Mouse (Mus musculus) spleen, postnatal 4 days (tissue): Measurements from ENCODE around the gene Smyd2.

Source experiments
- DNase-seq, 2 experiments: peaks; one replicate each; pipeline ENCODE4 v3.0.0; 2022; ENCODE audit warnings: low spot score in 2 of 2

The Smyd2 gene

DNA sequence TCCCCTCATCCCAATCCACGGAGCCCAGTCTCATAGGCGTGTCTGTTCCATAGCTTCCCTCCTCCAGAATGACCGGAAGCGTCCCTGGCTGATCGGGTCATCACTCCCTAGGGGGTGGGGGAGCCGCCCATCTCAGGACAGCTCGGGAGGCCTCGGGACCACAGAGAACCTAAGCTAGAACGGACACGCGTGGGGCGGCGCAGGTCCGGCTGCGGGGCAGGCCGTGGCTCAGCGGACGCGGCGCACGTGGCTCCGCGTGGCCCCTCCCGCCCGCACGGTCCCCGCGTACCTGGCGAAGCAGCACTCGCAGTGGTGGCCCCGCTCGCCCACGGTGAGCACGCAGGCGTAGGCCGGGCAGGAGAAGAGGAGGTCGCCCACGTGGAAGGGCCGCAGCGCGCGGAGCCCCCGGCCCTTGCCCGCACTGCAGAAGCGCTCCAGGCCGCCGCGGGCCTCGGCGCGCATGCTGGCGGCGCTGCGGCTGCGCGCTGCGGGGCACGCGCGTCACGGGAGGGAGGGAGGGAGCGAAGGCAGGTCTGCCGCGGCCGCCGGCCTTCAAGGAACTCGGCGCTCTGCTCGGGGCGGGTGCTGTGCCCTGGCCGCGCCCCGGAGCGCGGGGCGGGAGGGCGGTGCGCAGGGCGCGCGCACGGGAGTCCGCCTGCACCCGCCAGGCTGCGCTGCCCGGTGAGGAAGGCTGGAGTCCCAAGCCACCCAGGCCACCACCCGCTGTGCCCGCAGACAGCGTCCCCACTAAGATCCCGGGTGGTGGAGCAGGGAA lies at the start of gene Smyd2:
TSS of gene Smyd2 (minus strand) at position 546 of the 775 bp plus-strand sequence.
- peak; percentile 44 to 74 for DNase-seq

DNA sequence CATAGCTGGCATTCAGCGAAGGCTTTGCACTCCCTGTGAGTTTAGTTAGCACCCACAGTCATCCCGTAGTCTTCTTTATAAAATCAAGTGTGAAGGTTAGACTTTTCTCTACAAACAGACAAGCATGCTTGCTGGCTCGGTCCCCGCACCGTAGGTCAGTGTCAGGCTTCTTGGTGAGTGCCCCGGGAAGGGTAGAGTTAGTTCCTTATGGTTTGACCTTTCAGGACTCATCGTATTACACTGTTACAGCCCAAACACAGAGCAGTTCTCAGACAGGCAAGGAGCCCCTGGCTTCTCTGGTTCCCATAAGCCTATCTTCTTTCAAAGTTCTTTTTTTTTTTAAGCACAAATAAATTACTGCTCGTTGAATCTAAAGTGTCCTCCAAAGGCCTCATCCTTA lies 48.2 kb upstream of the Smyd2 start:
- DNase-seq = no peak

DNA sequence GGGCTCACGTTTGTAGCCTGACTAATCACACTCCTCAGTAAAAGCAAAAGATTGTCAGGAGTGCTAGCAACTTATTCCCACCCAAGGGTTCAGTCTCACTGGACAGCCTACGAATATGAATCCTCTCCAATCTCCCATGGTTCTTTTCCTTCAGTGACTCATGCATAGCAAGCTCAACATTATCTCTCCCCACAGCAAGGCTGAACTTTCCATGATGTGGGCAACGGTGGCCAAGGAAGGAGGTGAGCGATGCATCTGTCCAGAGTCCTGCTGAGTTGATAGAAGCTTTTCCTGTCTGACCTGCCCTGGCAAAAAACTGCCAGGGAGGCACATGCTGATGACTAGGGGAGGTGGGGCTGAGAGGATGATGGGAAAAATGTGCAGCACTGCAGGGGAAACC lies 45.9 kb upstream of the Smyd2 start:
- DNase-seq = no peak

DNA sequence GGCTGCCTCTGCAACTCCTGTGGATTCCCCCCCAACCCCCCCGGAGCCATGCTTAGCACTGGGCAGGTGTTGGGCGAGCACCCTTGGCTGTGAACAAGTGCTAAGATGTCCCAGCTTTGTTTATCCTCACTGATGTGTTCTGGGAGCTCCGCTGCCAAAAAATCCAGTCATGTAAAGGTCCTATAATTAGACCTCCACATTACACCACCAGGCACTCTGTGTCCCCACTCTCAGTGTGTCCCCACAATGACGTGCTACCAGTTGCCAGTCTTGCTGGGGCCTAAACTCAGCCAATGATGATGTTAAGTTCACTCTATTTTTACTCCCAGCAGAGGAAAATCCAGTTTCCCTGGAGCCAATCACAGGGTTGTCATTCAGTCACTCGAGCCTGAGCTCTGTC lies 38.3 kb upstream of the Smyd2 start:
- DNase-seq = no peak

DNA sequence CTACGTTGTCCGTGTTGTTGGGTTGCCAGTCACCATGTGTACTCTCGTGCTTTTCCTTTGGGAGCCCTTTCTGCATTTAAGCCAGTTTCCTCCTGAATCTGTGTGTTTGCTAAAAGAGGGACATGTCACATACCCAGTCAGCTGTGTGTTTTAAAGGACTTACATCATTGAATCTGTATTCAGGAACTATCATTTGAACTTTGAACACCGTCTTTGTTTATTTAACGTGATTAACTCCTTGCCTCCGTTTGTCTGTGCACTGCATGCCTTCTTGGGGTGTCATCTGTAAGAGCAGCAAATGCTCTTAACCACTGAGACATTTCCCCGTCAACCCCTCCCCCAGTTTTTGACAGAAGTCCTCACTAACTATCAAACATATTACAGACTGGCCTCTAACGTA lies 37.6 kb upstream of the Smyd2 start:
- DNase-seq = no peak

DNA sequence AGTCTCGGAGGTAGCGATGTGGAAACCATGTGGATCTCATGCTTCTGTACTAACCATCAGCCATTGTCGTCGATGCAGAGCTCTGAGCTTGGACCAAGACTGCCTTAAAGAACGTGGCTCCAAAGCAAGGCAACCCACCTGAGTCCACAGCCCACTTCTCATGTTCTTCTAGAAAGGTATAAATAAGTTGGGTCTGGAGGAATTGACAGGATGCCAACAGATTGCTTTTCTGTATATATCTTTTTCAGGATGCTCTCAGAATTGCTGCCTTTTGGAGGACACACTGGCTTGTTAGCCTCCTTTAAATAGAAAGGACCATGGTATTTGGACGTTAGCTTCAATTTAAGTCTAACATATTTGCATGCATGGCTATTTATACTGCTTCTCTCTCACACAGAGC lies 29.7 kb upstream of the Smyd2 start:
- DNase-seq = no peak

DNA sequence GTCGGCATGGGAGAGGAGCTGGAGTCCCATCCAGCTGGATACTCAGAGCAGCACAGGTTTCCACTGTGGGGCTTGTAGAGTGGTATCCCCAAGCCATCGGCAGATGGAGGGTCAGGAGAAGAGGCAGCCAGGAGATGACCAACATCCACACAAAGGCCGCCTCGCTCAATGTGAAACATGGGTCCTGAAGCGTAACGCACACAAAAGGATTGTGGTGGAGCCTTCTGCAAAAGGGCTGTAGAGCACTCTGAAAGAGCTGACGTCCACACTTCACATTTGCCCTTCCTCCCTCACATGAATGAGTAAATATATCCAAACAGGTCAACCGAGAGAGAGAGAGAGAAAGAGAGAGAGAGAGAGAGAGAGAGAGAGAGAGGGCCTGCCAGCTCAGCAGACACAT lies 25.2 kb upstream of the Smyd2 start:
- no peak for DNase-seq

DNA sequence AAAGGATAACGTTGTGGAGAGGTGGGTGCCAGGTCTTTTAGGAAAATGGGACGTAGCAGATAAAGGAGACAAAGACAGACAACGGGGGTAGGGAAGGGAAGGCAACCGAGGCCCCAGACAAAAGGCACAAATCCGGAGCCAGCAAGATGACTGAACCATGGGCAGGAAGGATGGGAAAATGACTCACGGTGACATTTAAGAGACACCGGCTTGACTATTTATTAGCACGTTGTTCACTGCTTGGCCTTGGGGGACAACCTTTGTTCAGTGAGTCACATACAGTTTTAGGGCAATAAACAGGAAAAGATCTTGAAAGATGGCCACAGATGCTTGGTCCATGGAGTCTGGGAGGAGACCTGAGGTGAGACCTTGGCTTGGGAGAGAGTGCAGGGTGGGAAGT lies 24.0 kb upstream of the Smyd2 start:
- DNase-seq = no peak

DNA sequence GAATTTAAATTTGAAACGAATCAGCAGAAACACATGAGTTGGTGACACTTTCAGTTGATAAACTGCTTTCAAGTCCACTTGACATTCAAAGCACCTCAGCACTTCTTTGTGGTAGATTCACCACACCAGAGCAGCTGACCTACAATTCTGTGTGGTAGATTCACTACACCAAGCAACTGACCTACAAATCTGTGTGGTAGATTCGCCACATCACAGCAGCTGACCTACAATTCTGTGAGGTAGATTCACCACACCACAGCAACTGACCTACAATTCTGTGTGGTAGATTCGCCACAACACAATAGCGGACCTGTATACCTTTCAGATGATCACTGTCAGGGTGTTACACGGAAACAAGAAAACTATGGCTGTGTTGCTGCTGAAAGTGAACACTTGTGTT lies 19.6 kb upstream of the Smyd2 start:
- DNase-seq = no peak

DNA sequence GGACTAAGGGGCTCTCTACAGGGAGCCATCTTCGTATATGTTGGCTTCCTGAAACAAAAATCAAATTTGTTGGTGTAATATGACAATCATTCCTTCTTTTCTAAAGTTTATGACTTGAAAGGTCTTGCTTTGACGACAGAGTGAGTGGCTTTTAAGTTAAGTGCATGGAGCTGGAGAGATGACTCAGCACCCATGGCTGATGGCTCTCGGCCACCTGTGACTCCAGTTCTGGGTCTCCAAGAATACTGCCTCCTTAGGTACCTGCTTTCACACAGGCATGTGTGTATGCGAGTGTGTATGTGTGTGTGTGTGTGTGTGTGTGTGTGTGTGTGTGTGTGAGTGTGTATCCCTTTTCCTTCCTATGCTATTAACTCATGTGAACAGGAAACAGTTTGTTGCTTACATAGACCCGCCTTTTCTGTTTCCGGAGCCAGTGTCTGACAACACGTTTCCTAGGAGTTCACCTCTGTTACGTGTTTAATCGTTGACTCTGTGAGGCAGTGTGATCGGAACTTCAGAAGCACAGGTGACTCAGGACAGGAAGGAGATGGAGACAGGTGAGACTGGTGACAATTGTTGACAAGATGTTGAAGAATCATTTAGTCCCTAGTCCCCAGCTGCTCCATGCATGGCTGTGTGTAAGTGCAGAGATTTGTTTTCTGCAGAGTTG lies 14.4 kb upstream of the Smyd2 start:
- no peak for DNase-seq

DNA sequence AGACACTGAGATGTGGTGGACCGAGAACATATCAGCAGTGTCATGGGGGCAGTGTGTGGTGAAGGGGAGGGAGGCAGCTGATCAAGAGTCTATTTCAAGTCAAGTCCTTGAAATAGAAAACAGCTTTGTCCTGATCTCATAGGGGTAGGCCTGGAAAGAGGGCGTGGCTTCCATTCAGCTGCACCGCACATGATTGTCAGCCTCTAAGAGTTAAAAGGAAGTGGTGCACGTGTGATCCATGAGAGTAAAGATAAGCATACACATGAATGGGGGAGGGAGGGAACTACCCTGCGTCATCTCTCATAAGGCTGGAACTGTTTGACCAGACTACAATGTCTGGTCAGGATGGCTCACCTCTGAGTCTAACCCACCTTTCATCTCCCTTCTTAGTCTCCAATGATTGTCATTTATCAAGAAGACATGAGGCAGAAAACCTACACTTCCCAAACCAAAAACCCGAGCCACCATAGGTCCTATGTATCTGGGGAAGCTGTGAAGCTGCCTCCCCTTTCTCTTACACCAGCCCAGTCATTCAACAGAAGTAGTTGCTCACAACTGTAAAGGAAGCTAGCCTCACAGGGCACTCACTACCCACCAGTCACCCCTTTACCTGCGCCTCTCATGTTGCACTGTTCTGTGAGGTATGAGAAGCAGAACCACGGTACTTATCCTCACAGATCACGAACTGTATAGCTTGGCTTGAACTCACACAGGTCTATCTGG lies 11.5 kb upstream of the Smyd2 start:
- DNase-seq = no peak

DNA sequence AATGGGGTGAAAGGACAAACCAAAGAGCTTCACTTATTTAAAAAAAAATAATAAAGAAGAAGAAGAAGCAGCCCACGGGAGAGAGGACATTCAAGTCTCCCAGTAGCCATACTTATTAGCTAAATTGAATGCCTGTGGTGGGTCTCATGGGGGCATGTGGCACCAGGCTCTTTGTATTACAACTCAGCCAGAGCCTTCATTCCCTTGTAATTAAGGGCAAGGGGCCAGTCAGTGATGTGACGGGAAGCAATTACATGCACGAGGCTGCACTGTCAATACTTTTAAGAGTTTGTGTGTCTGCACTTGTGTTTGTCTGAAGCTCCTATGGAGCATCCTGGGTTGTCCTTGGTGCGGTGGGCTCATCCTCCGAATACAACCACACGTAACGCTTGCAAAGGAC lies 10.8 kb upstream of the Smyd2 start:
- DNase-seq = no peak

DNA sequence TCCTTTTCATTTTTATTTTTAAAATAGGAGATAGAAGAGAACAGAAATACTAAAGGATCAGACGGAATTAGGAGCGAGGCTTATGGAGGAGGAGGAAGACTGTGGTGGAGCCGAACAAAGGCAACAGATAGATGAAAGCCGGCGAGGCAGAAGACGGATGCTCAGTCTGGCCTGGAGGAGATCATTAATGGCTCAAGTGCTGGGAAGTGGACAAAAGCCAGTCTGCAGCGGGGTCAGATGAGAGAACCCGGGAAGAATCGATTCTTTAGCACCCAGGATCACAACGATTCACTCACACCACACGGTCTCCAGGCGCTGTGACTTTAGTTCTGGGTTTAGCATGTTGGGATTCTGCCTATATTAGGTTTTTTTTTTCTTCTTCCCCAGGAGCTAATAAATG lies 10.0 kb upstream of the Smyd2 start:
- no peak for DNase-seq

DNA sequence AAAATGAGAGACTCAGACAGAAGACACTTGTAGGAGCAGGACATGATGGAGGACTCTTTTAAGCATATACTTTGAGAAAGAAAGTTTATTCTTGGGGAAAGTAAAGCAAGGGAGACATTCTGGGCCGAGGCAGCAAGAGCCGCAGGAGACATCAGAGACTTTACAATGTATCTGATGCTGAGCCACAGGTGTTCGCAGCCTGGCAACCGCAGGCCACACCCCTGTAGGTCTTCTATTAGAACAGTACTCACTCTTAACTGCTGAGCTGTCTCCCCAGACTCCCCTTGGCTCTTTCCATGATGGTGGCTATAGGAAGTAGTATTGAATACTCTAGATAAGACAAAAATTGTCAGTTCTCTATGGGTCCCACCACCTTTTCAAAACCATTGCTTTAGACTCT lies 7.7 kb upstream of the Smyd2 start:
- DNase-seq = no peak

DNA sequence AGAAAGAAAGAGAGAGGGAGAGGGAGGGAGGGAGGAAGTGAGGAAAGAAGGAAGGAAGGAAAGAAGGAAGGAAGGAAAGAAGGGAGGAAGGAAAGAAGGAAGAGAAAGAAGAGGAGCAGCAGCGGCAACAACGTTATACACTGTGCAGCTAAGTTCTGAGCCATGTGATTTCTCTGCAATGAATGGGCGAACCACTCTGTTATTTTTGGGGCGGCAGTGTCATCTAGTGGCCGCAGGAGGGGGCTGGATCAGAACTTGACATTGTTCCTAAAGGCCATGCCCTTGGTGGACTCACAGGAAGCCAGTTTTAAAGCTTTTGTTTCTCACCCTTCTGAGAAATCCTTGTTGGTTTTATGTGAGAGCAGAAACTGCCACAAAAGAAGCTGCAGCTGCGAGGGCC lies 5.5 kb upstream of the Smyd2 start:
- peak in 1 of 2 experiments; percentile 27 for DNase-seq

DNA sequence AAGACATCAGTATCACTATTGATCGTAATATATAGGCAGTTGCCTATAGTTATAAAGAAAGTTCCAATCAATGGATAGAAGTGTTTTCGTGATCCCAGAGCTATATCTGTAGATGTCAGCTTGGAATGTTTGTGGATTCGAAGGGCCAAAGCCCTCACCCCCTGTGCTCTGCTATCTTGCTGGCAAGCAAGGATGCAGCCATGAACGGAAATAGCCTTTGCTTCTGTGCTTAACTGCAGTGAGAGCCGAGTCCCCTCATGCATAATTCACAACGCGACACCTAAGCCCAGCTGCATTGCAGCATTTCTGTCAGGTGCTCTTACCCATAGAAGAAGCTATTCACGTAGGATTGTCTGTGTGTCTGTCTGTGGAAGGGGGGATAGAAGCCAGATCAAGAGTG lies 4.1 kb upstream of the Smyd2 start:
- no peak for DNase-seq

DNA sequence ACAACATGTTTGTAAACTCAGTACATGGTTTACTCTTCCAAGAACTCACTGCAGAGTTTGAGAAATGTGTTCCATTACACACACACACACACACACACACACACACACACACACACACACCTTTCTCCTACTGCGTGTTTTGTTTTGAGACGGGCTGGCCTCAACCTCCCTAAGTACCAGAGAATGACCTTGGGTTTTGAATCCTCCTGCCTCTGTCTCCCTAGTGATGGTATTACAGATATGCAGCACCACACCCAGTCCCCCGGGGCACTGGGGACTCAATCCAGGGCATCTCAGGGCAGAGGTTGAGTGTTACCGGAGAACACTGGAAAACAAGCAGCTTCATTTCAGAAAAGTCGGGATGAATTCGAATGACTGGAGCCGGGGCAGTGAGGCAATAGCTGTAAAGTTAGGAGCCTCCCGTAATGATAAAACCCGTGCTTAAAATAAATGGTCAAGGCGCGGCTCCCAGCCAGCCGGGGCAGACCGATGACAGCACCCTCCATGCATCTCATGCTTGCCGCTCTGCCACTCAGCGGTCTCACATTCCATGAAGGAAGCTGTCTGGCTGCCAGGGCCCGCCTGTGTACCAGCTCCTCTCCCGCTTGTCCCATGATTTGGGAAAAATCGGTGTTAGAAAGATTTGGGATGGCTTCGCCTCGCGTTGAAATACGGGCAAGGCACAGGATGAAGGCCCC lies 1.9 kb upstream of the Smyd2 start:
- no peak for DNase-seq

DNA sequence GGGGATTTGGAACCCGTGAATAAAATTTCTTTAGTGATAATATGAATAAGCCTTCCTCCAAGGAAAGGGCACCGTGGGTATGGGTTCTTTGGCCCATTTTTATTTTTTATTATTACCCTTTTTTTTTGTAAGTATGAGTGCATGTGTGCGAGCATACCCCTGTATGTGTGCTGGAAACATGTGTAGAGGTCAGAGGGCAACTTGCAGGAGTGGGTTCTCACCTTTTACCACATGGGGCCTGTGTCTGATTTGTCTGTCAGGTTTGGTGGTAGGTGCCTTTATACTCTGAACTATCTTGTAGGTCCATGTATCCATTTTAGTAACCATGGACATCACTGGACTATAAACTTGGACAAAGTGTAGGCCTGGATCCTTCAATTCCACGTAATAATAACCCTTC lies 994 bp upstream of the Smyd2 start:
- no peak for DNase-seq

DNA sequence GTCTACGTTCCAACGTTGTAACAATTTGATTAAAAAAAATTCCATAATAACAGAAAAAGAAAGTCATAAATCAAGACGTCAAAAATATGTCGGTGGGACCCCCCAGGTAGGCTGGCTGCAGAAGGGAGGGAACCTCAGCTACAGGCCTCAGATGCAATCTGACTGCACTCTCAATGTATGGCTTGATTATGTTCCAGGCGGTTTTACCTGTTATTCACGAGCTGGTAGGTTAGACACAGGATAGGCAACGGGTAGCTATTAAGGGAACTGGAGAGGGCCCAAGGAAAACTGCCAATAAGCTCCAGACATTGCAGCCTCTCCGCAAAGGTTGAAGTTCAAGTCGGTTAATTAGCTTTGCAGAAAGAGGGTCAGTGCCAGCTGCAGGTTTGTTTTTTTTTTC lies 558 bp upstream of the Smyd2 start:
- no peak for DNase-seq

DNA sequence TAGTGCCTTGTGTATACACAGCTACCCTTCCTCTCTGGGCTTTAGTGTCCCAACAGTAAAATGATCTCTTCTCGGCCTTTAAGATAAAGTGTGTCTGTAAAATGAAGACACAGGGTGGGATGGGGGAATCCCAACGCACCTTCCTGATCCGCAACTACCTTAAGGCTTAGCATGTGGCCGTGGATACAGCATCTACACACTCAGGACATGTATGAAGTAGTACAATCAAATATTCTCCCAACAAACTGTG lies 670 bp downstream of the Smyd2 start:
- no peak for DNase-seq

DNA sequence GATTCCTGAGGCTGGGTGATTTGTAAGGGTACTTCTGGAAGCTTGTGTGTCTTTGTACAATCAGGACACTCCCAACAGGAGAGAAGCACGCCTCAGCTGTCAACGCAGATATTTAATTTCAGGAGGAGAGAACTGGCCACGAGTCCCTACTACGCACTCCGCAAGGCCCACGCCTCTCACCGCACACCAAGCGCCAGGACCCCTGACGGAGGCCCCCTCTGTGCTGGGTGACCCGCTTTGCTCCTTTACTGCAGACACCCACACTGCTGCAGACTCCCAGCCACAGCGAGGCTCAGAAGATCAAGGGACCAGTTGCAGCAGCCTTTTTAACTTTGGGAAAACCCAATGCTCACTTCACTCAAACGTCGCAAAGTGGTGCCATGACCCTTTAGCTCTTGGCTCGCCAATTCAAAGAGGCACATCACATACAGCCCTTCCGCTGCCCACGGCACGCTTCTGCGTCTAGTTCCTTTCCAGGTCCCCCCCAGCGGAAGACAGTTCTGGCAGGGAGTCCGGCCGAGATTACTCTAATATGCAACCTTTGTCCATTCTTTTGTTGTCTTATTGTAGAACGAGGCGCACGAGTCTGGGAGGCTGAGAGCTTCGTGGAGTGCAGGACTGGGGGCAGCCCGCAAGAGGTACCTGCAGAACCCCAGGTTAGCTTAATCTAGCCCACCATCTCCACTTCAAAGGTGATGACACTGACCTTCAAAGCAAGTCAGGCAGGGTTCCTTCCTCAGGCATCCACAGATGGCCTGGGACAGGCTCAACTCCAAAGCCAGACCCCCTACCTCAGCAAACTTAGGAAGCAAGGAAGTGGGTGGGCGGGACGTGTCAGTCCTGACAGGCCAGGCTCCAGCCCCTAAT lies 1.2 kb downstream of the Smyd2 start:
- peak in 1 of 2 experiments; percentile 58 for DNase-seq

DNA sequence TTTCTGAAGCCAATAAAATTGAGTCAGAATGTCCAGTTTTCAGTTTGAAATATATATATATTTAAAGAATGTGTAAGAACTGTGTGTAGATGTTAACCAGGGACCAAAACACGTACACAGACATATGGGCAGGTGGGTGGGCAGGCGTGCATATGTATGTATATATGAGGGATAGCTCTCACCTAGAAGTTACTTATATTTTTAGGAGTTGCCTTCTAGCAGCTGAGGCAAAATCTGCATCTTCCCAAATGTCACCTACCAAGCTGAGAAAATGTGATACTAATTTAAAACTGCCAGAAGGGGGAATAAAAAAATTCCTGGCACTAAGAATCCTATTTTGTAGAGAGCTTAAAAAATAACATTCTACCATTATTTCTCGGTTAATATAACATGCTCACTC lies 2.4 kb downstream of the Smyd2 start:
- no peak for DNase-seq
